Mouse (Mus musculus): ENCODE data around the gene Trp53i13.
A peak's percentile ranks its signal among the peaks of the same experiment; 100 is the strongest.

The Trp53i13 gene

GRCm38 (mm10) chr11:77508068-77509021 lies 7.4 kb downstream of the Trp53i13 start:
- peak; percentile 86 to 89 for DNase-seq (ENCODE audit: low spot score in 2 of 2)

GRCm38 (mm10) chr11:77507426-77507825 lies 8.4 kb downstream of the Trp53i13 start:
- DNase-seq (ENCODE audit: low spot score in 2 of 2): peak in 1 of 2 experiments; percentile 27

- DNase-seq (ENCODE audit: low spot score in 2 of 2): peak; percentile 18 to 29
Measured at GRCm38 (mm10) chr11:77506941-77507340, 8.8 kb downstream of the Trp53i13 start.

GRCm38 (mm10) chr11:77506273-77506672 lies 9.5 kb downstream of the Trp53i13 start:
- peak; percentile 27 to 30 for DNase-seq (ENCODE audit: low spot score in 2 of 2)

GRCm38 (mm10) chr11:77505291-77505980 lies 10.3 kb downstream of the Trp53i13 start:
- DNase-seq (ENCODE audit: low spot score in 2 of 2): no peak

- no peak for DNase-seq (ENCODE audit: low spot score in 2 of 2)
Measured at GRCm38 (mm10) chr11:77504377-77504776, 11.4 kb downstream of the Trp53i13 start.

- DNase-seq (ENCODE audit: low spot score in 2 of 2): no peak
Measured at GRCm38 (mm10) chr11:77503511-77503910, 12.3 kb downstream of the Trp53i13 start.

- no peak for DNase-seq (ENCODE audit: low spot score in 2 of 2)
Measured at GRCm38 (mm10) chr11:77502481-77502880, 13.3 kb downstream of the Trp53i13 start.

- DNase-seq (ENCODE audit: low spot score in 2 of 2): no peak
Measured at GRCm38 (mm10) chr11:77501971-77502370, 13.8 kb downstream of the Trp53i13 start.

- peak; percentile 79 to 84 for DNase-seq (ENCODE audit: low spot score in 2 of 2)
Measured at GRCm38 (mm10) chr11:77501392-77501791, 14.4 kb downstream of the Trp53i13 start.

- peak; percentile 67 to 85 for DNase-seq (ENCODE audit: low spot score in 2 of 2)
Measured at GRCm38 (mm10) chr11:77500361-77501325, 15.1 kb downstream of the Trp53i13 start.

GRCm38 (mm10) chr11:77499354-77499753 lies 16.4 kb downstream of the Trp53i13 start:
- DNase-seq (ENCODE audit: low spot score in 2 of 2): peak in 1 of 2 experiments; percentile 58

- DNase-seq (ENCODE audit: low spot score in 2 of 2): no peak
Measured at GRCm38 (mm10) chr11:77498261-77499139, 17.3 kb downstream of the Trp53i13 start.

GRCm38 (mm10) chr11:77497851-77498250 lies 17.9 kb downstream of the Trp53i13 start:
- DNase-seq (ENCODE audit: low spot score in 2 of 2): peak in 1 of 2 experiments; percentile 44

GRCm38 (mm10) chr11:77497341-77497756 lies 18.4 kb downstream of the Trp53i13 start:
- peak in 1 of 2 experiments; percentile 52 for DNase-seq (ENCODE audit: low spot score in 2 of 2)

- no peak for DNase-seq (ENCODE audit: low spot score in 2 of 2)
Measured at GRCm38 (mm10) chr11:77495507-77495906, 20.3 kb downstream of the Trp53i13 start.

- DNase-seq (ENCODE audit: low spot score in 2 of 2): no peak
Measured at GRCm38 (mm10) chr11:77494782-77495181, 21.0 kb downstream of the Trp53i13 start.

GRCm38 (mm10) chr11:77494344-77494676 lies 21.5 kb downstream of the Trp53i13 start:
- DNase-seq (ENCODE audit: low spot score in 2 of 2): no peak

GRCm38 (mm10) chr11:77493512-77494343 lies 22.1 kb downstream of the Trp53i13 start, which contains the start of gene Git1:
Gene Git1 (plus strand): TSS chr11:77493562.
- peak; percentile 67 to 78 for DNase-seq (ENCODE audit: low spot score in 2 of 2)
